Mouse (Mus musculus) lung, postnatal 36 days (tissue): ENCODE measurements around the gene Tmem150a.
A peak's percentile ranks its signal among the peaks of the same experiment; 100 is the strongest.

ENCODE experiments used
- DNase-seq: peaks from one replicate; pipeline ENCODE4 v3.0.0; 2022; ENCODE audit warnings: mixed read lengths

The Tmem150a gene

DNA sequence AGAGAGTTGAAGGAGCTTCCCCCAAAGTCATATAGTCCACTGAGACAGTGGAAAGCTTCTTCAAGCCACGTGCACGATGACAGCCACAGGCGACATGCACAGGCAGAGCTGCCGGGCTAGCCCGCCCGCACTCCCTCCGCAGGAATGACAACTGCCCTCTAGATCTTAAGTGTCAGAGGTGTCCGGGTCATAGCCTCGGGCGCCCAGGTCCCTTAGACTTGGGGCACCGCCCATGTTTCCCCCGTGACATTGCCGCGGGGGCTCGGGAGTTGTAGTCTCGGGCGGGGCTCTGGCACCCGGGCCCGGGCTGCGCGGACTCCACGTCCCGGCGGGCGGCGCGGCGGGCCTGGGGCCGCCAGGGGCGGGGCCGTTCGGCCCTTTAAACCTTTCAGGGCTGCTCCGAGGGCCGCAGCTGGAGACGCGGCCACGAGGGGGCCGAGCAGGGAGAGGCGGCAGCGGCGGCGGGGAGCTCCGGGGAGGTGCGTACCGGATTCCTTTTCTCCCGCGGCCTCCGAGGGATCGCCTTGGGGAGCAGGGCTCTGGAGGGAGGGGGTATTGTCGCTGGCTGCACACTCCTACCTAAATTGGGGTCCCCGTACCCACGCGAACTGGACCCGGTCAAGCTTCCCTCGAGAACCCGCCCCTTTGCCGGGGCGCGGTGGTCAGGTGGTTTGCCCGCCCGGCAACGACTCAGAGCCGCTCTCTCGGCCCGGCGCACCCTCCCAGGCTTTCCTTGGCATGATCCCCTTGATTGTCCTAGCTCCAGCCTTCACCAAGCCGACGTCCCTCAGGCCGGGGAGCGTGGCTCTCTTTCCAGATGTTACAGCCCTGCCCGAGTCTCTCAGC is at the start of gene Tmem150a:
Gene Tmem150a, plus strand, starts transcription at position 382 of the 846 bp plus-strand sequence.
- DNase-seq: peak; percentile 90

GRCm38 (mm10) chr6:72312198-72312597 is 43.0 kb upstream of the Tmem150a start:
- no peak for DNase-seq

DNA sequence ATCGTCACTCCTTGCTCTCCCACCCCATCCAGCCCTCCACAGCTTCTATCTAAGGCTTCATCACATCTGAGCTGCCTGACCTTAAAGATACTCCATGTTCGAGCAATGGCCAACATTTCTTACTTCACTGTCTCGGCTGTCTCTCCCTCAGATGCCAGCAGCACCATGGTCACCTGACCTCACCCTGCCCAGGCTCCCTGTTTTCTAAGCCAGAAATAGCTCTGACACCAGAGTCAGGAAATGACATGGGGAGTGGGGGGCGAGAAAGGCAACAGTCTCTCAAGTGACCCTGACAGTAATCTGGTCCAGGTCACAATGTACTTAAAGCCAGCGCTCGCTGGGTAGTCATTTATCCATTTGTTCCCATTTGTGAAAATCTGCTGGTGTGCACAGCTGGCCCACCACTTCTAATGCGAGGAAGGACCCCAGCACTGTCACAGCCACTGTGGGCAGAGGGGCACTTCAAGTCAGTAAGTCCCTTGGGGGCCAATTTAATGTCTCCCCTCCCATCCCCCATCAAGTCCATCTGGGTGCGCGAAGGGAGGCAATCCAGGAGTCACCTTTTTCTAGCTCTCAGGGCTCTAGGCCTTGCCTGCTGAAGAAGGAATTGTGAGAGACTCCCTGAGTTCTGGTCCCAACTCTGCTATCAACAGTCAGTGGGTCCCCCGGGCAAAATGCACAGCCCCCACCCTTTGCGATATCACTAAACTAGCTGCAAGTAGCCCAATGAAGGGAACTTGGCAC is 42.0 kb upstream of the Tmem150a start:
- no peak for DNase-seq

DNA sequence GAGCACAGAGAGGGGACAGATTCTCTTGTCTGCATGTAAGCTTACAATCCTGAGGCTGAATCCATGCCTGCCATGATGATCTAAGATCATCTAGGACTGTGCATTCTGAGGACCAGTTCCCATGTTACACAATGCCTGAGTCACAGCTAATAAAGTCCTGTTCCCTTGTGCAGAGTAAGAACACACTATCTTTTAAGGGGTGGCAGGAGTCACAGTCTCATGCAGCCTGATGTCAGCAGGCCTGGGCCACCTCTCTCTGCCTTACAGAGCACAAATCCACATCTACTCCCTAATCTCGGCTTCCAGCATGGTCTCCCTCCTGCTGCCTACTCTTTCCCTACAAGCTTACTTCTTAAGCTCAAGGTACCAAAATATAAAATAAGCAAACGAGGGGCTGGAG is 39.9 kb upstream of the Tmem150a start:
- peak; percentile 28 for DNase-seq

GRCm38 (mm10) chr6:72316044-72316443 is 39.2 kb upstream of the Tmem150a start:
- DNase-seq: peak; percentile 69

GRCm38 (mm10) chr6:72318440-72318839 is 36.8 kb upstream of the Tmem150a start:
- DNase-seq: no peak

DNA sequence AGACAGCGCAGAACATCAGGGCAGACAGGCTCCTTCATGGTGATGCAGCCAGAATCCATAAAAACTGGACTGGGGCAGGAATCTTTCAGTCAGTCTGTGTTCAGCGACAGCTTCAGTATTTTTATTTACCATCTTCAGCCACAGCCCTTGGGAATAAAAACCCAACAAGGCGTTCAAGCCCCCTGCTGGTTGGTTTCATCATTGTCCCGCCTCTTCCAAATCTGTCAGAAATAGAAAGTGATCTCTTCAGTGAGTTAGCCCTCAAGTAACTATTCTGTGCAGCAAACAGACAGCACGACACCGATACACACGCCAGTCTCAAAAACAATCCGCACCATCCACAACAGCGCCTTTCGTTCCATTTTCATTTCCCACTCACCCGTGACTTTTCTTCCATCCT is 36.2 kb upstream of the Tmem150a start:
- DNase-seq: peak; percentile 71

- no peak for DNase-seq
Measured at GRCm38 (mm10) chr6:72322936-72323335, 32.3 kb upstream of the Tmem150a start.

GRCm38 (mm10) chr6:72323786-72324508 is 31.3 kb upstream of the Tmem150a start:
- DNase-seq: no peak

DNA sequence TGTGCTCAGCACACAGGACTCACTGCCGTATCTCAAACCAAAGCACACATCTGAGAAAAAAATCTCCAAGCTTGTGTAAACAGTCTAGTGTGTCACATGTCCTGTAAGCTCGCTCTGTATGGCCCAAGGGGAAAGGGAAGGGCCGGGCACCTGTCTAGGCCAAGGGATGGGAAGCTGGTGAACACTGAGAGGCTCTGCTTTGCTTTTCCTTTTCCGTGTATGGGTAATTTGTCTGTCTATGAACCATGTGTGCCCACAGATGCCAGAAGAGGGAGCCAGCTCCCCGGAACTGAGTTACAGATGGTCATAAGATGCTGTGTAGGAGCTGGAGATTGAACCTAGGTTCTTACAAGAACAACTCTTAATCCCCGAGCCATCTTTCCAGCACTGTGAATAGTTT is 29.0 kb upstream of the Tmem150a start:
- peak; percentile 86 for DNase-seq

DNA sequence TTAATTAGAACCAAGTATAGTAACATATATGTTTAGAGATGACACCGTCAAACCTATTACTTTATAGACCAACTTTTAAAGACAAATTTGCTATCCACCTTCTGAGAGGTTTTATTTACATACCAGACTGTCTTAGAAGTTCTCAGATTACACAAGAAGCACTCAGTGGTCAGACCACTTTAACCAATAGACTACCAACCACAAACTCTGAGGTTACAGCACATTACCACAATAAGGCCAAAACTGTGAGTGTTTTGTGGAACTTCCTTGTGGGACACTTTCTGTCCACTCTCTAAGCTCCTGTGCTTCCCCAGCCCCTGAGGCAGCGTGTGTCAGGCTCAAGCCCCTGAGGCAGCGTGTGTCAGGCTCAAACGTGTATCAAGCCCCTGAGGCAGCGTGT is 26.2 kb upstream of the Tmem150a start:
- no peak for DNase-seq

DNA sequence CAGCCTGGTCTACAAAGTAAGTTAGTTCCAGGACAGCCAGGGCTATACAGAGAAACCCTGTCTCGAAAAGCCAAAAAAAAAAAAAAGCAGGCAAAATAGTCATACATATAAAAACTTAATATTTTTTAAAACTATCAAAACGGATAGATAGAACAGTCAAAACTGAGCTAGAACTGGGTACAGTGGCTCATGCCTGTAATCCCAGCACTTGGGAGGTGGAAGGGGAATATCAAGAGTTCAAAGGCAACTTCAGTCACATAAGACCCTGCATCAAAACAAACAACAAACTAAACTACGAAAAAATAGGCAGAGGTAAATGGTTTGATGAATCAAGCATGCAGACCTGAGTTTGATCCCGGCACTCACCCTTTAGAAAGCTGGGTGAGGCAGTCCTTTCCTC is 25.1 kb upstream of the Tmem150a start:
- no peak for DNase-seq

DNA sequence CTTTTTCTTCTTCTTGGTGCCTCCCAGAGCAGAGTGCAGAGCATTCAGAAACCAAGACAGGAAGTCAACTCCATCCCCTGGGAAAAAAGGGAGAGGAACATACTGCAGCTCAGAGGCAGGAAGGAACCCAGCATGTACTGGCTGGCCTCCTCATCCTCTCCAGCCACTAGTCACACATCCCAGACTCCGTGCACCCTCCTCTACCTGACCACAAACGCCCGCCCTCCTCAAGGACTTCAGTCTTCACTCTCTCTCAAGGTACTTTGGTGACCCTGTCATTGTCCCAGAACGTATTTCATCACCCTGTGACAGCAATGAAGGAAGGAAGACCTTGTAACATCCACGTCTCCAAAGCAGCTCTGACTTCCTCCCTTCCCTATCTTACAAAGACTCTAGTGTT is 22.1 kb upstream of the Tmem150a start:
- DNase-seq: no peak

- DNase-seq: no peak
Measured at GRCm38 (mm10) chr6:72340481-72340880, 14.8 kb upstream of the Tmem150a start.

DNA sequence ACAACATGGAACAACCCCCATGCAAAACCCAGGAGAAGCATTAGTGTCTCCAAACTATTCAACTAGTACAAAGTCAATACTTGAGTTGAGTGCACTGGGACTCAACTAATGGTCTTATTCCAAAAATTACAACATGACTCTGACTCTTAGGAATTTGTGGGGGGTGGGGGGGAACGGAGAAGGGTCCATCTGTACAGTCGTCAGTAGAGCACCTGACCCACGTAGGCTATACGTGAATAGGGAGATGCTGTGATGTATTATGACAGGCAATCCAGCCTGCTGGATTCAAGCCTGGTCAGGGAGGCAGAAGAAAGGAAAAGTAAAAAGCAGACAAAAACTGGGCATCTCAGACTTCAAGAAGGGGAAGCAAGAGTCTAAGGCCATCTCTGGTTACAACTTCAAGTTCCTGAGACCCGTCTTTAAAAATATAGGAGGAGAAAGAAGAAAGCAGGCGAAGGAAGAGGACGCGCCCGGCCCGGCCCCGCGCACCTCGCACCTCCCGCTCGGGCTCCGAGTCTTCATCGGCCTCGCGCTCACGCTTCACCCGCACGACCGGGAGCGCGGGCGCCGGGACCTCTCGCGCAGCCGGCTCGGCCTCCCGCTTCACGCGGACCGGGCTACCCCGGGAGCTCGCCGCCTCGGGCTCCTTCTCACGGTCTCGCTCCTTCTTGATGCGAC is 10.7 kb upstream of the Tmem150a start:
- no peak for DNase-seq

- peak; percentile 98 for DNase-seq
Measured at GRCm38 (mm10) chr6:72345074-72345567, 10.1 kb upstream of the Tmem150a start, which contains the start of gene Usp39. Usp39 (minus strand) TSS chr6:72345184.

DNA sequence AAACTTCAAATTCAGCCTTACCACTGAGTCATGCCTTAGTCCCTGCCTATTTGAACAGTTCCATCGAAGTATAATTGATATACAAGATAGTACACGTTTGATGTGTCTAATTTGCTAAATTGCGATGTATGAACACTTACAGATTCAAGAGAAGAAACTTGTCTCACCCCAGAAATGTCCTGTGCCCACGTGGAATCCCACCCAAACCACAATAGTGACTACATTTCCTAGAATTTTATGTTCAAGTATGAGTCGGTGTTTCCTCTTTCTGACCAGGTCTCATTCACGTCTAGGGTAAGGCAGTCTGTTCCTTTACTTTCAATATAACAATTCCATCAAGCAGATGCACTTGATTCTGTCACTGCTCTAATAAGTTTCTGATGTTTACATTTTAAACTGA is 9.6 kb upstream of the Tmem150a start:
- no peak for DNase-seq

- no peak for DNase-seq
Measured at GRCm38 (mm10) chr6:72346261-72346660, 9.0 kb upstream of the Tmem150a start.

DNA sequence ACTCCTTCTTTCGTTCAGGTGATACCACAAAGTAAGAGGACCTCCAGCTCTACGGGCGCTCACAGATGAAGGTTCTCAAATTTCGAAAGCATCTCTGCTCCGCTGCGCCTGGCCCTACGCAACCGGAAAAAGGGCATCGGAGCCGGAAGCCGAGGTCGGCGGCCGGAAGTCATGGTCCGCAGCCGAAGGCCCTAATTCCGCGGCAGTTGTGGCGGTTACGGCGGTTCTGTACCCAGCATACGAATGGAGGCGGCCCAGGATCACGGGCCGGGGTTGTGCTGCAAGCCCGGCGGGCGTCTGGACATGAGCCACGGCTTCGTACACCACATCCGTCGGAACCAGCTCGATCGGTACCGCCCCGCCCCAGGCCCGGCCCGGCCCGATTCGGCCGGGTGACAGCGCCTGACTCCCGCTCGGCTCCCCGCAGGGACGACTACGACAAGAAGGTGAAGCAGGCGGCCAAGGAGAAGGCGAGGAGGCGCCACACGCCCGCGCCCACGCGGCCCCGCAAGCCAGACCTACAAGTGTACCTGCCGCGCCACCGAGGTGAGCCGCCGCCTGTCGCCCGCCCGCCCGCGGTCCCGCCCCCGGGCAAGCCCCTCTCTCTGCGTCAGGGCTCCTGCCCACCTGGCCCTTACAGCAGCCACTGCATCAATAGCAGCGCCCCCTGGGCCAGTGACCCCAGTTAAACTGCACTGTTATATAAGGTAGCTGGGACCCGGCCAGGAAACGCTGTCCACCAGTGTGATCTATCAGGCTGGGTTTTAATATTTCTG is 7.9 kb upstream of the Tmem150a start, which contains the start of gene 0610030E20Rik:
Gene 0610030E20Rik, plus strand, starts transcription at position 152 of the 776 bp plus-strand sequence.
- peak; percentile 83 for DNase-seq

DNA sequence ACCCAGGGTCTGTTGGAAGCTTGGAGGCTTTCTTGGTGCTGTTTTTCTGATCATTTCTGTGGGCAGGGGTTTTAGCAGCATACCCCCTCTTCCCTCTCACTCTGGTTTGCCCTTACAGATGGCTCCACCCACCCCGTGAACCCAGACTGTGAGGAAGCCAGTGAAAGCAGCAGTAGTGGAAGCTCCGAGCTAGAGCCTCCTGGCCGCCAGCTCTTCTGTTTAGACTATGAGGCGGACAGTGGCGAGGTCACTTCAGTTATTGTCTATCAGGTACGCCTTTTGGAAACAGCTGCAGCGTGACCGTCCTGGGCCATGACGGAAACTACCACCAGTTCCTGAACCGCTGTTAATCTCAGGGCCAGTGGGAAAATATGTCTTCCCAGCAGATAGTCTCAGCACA is 6.8 kb upstream of the Tmem150a start:
- no peak for DNase-seq

- DNase-seq: no peak
Measured at GRCm38 (mm10) chr6:72350214-72350613, 5.0 kb upstream of the Tmem150a start.
